Mouse (Mus musculus): Measurements from ENCODE around the gene Camkmt. TPM values are rescaled to one million over a fixed set of nuclear protein-coding genes. Genes with fewer than 3 reads are reported as not detected.

Gene Camkmt
- total and polyA plus RNA-seq, 3 experiments, result 1.6 to 5.9 TPM; not detected in 1

- Histone ChIP-seq H3K9ac (ENCODE audit: control insufficient read depth, low read depth, low read length, poor library complexity, severe bottlenecking) (peak overlapping the region; percentile 58), H3K36me3 (ENCODE audit: control insufficient read depth in 1 of 2, insufficient read depth in 2 of 2, low read length in 2 of 2) (peaks cover 0 to 3% of the 10 kb centered on the region in 2 experiments; a peak in 2 of 4 replicates), H3K4me1 (ENCODE audit: control insufficient read depth in 1 of 2, insufficient read depth in 2 of 2, low read length in 2 of 2) (peaks cover 0 to 4% of the 10 kb centered on the region in 2 experiments; a peak in 1 of 4 replicates), H3K4me3 (ENCODE audit: control insufficient read depth in 1 of 2, insufficient read depth in 1 of 2, low read depth in 2 of 2, low read length in 2 of 2) (peak overlapping the region; percentile 34 to 43), H3K27ac (ENCODE audit: control insufficient read depth, low read depth, low read length) (peak overlapping the region; percentile 28; the same call in 1 of the 2 replicates), H3K79me2 (ENCODE audit: control insufficient read depth, insufficient read depth, low read length, poor library complexity) (no peaks in the 10 kb centered on the region), H3K9me3 (replicated peaks; ENCODE audit: insufficient read depth, low read length) (no peaks in the 10 kb centered on the region), H3K27me3 (ENCODE audit: control insufficient read depth in 1 of 2, insufficient read depth in 2 of 2, low read length in 2 of 2) (no peaks in the 10 kb centered on the region; a peak in 1 of 4 replicates)
- DNase-seq (ENCODE audit: low read depth, low spot score), result peak; percentile 96
- TF ChIP-seq RAD21 (IDR thresholded peaks at IDR 0.05; ENCODE audit: low read depth, low read length) (peak; percentile 90), MAX (IDR thresholded peaks at IDR 0.05; ENCODE audit: low read length) (no peak), ZKSCAN1 (IDR thresholded peaks at IDR 0.05; ENCODE audit: low read depth, low read length) (peak; percentile 65; the same call in 1 of the 2 replicates), POLR2A (IDR thresholded peaks at IDR 0.05; ENCODE audit: control insufficient read depth in 1 of 2, insufficient read depth in 1 of 2, low read depth in 1 of 2, low read length in 2 of 2, poor library complexity in 1 of 2) (no peak), RCOR1 (IDR thresholded peaks at IDR 0.05; ENCODE audit: low read depth, low read length) (no peak), SMC3 (IDR thresholded peaks at IDR 0.05; ENCODE audit: low read depth, low read length) (peak; percentile 90), BHLHE40 (IDR thresholded peaks at IDR 0.05; ENCODE audit: borderline replicate concordance, low read depth, low read length) (0 out of 2 replicates have a peak, but pooled peaks have one; percentile 28), JUND (IDR thresholded peaks at IDR 0.05; ENCODE audit: low read depth, low read length) (no peak), MXI1 (IDR thresholded peaks at IDR 0.05; ENCODE audit: low read depth, low read length) (peak; percentile 55; the same call in 1 of the 2 replicates), ETS1 (IDR thresholded peaks at IDR 0.05; ENCODE audit: low read depth, low read length) (0 out of 2 replicates have a peak, but pooled peaks have one; percentile 26), MYC (IDR thresholded peaks at IDR 0.05; ENCODE audit: low read depth, low read length) (peak; percentile 64; the same call in 1 of the 2 replicates), TCF12 (IDR thresholded peaks at IDR 0.05; ENCODE audit: low read depth, low read length) (0 out of 2 replicates have a peak, but pooled peaks have one; percentile 22), ELF1 (IDR thresholded peaks at IDR 0.05; ENCODE audit: low read depth, low read length) (no peak), ZC3H11A (IDR thresholded peaks at IDR 0.05; ENCODE audit: low read depth, low read length) (peak; percentile 76), KAT2A (conservative IDR thresholded peaks at IDR 0.05; ENCODE audit: low read depth, low read length) (no peak), SIN3A (IDR thresholded peaks at IDR 0.05; ENCODE audit: low read length) (no peak; the same call in 1 of the 2 replicates), ZNF384 (IDR thresholded peaks at IDR 0.05; ENCODE audit: low read depth, low read length) (peak; percentile 97), GATA1 (IDR thresholded peaks at IDR 0.05; ENCODE audit: low read depth, low read length) (0 out of 2 replicates have a peak, but pooled peaks have one; percentile 2), EP300 (IDR thresholded peaks at IDR 0.05; ENCODE audit: low read depth in 1 of 2, low read length in 2 of 2) (peak; percentile 16 to 42; a peak in 2 of 4 replicates), CTCF (IDR thresholded peaks at IDR 0.05 in 2 of 3, conservative IDR thresholded peaks at IDR 0.05 in 1 of 3; ENCODE audit: control insufficient read depth in 1 of 3, insufficient read depth in 1 of 3, low read depth in 2 of 3, low read length in 3 of 3, poor library complexity in 1 of 3, severe bottlenecking in 1 of 3) (peak; percentile 77 to 98 (median 91))
These were observed 99.1 kb downstream of the Camkmt start for GRCm38 (mm10) chr17:85189227-85190127.
